Mouse (Mus musculus) cerebellum, adult 2 months (tissue): ENCODE measurements around the gene Psmd14.

ENCODE experiments used
- CTCF ChIP-seq: fragments of 200-500 bp; IDR thresholded peaks from 2 replicates; pipeline ENCODE4 v1.5.1; 2011; ENCODE audit warnings: low read depth, mild to moderate bottlenecking, control low read depth, low read length, moderate library complexity, borderline replicate concordance; ENCODE audit not compliant: insufficient read depth
- POLR2A ChIP-seq: fragments of 200-500 bp; IDR thresholded peaks from 2 replicates; pipeline ENCODE4 v1.6.1; 2011; ENCODE audit warnings: low read length, control low read depth, borderline replicate concordance; ENCODE audit not compliant: insufficient read depth

- TF ChIP-seq CTCF (no peak), POLR2A (no peak)
Observed at GRCm38 (mm10) chr2:61812536-61812935, 101.0 kb downstream of the Psmd14 start.
